Comparison of ENCODE assay signal across 24 mouse cellular contexts in the genomic region with DNA sequence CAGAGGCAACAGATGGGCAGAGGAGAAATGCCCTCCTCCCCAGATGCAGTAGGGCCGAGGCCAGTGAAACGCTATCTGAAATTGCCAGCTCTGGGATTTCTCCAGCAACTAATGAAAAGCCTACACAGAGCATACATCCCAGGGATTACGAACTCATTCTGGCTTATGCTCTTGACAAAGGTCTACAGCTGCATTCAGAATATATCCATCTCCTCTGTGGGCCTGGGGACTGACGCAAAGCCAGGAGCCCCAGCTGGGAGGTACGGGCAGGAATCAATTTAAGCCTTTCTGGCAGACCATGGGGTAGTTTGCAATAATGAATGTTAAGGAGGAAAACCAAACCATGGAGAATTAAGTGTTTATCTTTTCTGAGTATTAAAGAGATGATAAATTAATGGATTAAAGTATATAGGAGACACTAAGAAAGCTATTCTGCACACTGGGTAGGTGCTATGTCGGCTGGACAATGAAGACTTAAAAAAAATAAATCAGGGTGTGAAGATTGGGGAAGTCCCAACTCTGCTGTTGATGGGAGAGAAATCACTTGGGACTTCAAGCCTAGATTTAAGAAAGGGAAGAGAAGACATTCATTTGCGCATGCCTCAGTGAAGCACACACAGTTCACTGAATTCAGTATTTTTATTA.
DNase-seq lines count a peak whose midpoint lies in the region; ATAC-seq and TF ChIP-seq lines count a peak whose summit lies in the region.
"Had no signal": no experiment of that assay in that cellular context is flagged by ENCODE, and none has a peak within 500 bp of the region (broad histone marks: within the 10 kb centered on the region; RNA-seq: fewer than 3 reads in every experiment).

No protein-coding gene starts in this region.

- 0 out of 2 replicates have a peak, but pooled peaks have one; percentile 62 for ATAC-seq in embryonic facial prominence, embryonic 14.5 days (ENCODE audit: low read depth)
- peak; percentile 60 for ATAC-seq in hindbrain, embryonic 14.5 days (ENCODE audit: low FRiP score)
- peak; percentile 75 for ATAC-seq in midbrain, embryonic 16.5 days
- ATAC-seq: CD4-positive, CD25-positive, alpha-beta regulatory T cell, adult 4 months had no signal

- no peak for TF ChIP-seq RAD21 in CH12.LX (IDR thresholded peaks at IDR 0.05; ENCODE audit: low read depth, low read length)

- dilution Hi-C loops in CH12.LX (cut with MboI; ENCODE audit: extremely low pct_ligation_motif_present, extremely low pct_unique_long_range_greater_than_20kb, low sequenced_read_pairs), result no loop called here

- WGBS in embryonic facial prominence, embryonic 14.5 days, result 77% methylated on average over 7 of the region's 7 CpGs
- WGBS in embryonic facial prominence, embryonic 10.5 days, result 88% methylated on average over 7 of the region's 7 CpGs
- 31% methylated on average over 7 of the region's 7 CpGs for WGBS in hindbrain, embryonic 14.5 days
- 25% methylated on average over 7 of the region's 7 CpGs for WGBS in midbrain, embryonic 16.5 days

- no peak overlapping the region for H3K9ac ChIP-seq in embryonic facial prominence, embryonic 14.5 days (ENCODE audit: low read depth, low read length)
- no peak overlapping the region for H3K9ac ChIP-seq in CH12.LX (ENCODE audit: insufficient read depth, low read depth)
- no peak overlapping the region for H3K9ac ChIP-seq in hindbrain, embryonic 14.5 days
- H3K9ac ChIP-seq in midbrain, embryonic 16.5 days (ENCODE audit: low read depth, low read length), result no peak overlapping the region
- H3K9ac ChIP-seq: embryonic facial prominence, embryonic 12.5 days; liver, embryonic 14.5 days; lung, embryonic 15.5 days had no signal

- DNase-seq in embryonic facial prominence, embryonic 14.5 days (ENCODE audit: low spot score), result no peak
- DNase-seq in embryonic facial prominence, embryonic 10.5 days (ENCODE audit: low spot score), result no peak
- peak; percentile 24 for DNase-seq in CH12.LX (ENCODE audit: extremely low read depth)
- DNase-seq in hindbrain, embryonic 14.5 days (ENCODE audit: low spot score), result no peak
- no peak for DNase-seq in right cerebral cortex, postnatal 10 days (ENCODE audit: low spot score in 2 of 2)
- no peak for DNase-seq in lung, postnatal 10 days
- DNase-seq: adrenal gland, postnatal 25 days; cerebellum, adult 18-20 months; gastrocnemius, adult 2 months; heart, postnatal 10 days; kidney, adult 18-20 months; kidney, postnatal 10 days; retina, postnatal 1 day; right cerebral cortex, postnatal 4 days; thymus, postnatal 14 days had no signal

- H3K4me3 ChIP-seq in embryonic facial prominence, embryonic 14.5 days (ENCODE audit: low read depth, low read length), result no peak overlapping the region
- H3K4me3 ChIP-seq in embryonic facial prominence, embryonic 10.5 days, result no peak overlapping the region
- H3K4me3 ChIP-seq in CH12.LX (replicated peaks in 1 of 3; ENCODE audit: low read depth in 2 of 3, low read length in 2 of 3, poor library complexity in 1 of 3), result no peak overlapping the region
- no peak overlapping the region for H3K4me3 ChIP-seq in hindbrain, embryonic 14.5 days (replicated peaks; ENCODE audit: low read length)
- H3K4me3 ChIP-seq in midbrain, embryonic 16.5 days (ENCODE audit: low read depth, low read length), result no peak overlapping the region
- H3K4me3 ChIP-seq: embryonic facial prominence, embryonic 12.5 days; gastrocnemius, adult 2 months; heart, embryonic 10.5 days; lung, embryonic 15.5 days had no signal

- no peaks in the 10 kb centered on the region for H3K4me1 ChIP-seq in embryonic facial prominence, embryonic 14.5 days (ENCODE audit: control insufficient read depth, insufficient read depth, low read length)
- H3K4me1 ChIP-seq in embryonic facial prominence, embryonic 10.5 days, result no peaks in the 10 kb centered on the region
- H3K4me1 ChIP-seq in CH12.LX (ENCODE audit: control insufficient read depth in 1 of 2, insufficient read depth in 2 of 2), result peaks cover 0 to 26% of the 10 kb centered on the region in 2 experiments; a peak in 3 of 4 replicates
- H3K4me1 ChIP-seq in hindbrain, embryonic 14.5 days (replicated peaks; ENCODE audit: control insufficient read depth, insufficient read depth, low read length), result peaks cover 3% of the 10 kb centered on the region
- peaks cover 1% of the 10 kb centered on the region for H3K4me1 ChIP-seq in midbrain, embryonic 16.5 days (ENCODE audit: control insufficient read depth, insufficient read depth, low read length)
- H3K4me1 ChIP-seq: embryonic facial prominence, embryonic 12.5 days; heart, embryonic 10.5 days; lung, embryonic 15.5 days had no signal

- 0 out of 2 replicates have a peak, but pooled peaks cover 5% of the 10 kb centered on the region for H3K9me3 ChIP-seq in embryonic facial prominence, embryonic 14.5 days (ENCODE audit: control insufficient read depth, low read length)
- no peaks in the 10 kb centered on the region for H3K9me3 ChIP-seq in embryonic facial prominence, embryonic 10.5 days
- no peaks in the 10 kb centered on the region for H3K9me3 ChIP-seq in CH12.LX (replicated peaks; ENCODE audit: low read length)
- no peaks in the 10 kb centered on the region for H3K9me3 ChIP-seq in hindbrain, embryonic 14.5 days (ENCODE audit: control insufficient read depth, low read length)
- H3K9me3 ChIP-seq in midbrain, embryonic 16.5 days (replicated peaks; ENCODE audit: control insufficient read depth, low read length, poor library complexity, severe bottlenecking), result peaks cover 6% of the 10 kb centered on the region; the same call in 1 of the 2 replicates
- H3K9me3 ChIP-seq: embryonic facial prominence, embryonic 12.5 days; heart, embryonic 10.5 days; lung, embryonic 15.5 days had no signal

- TF ChIP-seq EP300 in CH12.LX (IDR thresholded peaks at IDR 0.05; ENCODE audit: low read length), result no peak

- no peaks in the 10 kb centered on the region for H3K27me3 ChIP-seq in embryonic facial prominence, embryonic 14.5 days (replicated peaks; ENCODE audit: control insufficient read depth, insufficient read depth, low read length)
- H3K27me3 ChIP-seq in embryonic facial prominence, embryonic 10.5 days (replicated peaks; ENCODE audit: low read depth, poor library complexity, severe bottlenecking), result no peaks in the 10 kb centered on the region
- no peaks in the 10 kb centered on the region for H3K27me3 ChIP-seq in CH12.LX (replicated peaks)
- no peaks in the 10 kb centered on the region for H3K27me3 ChIP-seq in hindbrain, embryonic 14.5 days (ENCODE audit: control insufficient read depth, insufficient read depth, low read length)
- H3K27me3 ChIP-seq in midbrain, embryonic 16.5 days (ENCODE audit: control insufficient read depth, insufficient read depth, low read depth, low read length), result no peaks in the 10 kb centered on the region
- H3K27me3 ChIP-seq: embryonic facial prominence, embryonic 12.5 days; lung, embryonic 15.5 days had no signal

- no peak for TF ChIP-seq POLR2A in CH12.LX (IDR thresholded peaks at IDR 0.05; ENCODE audit: low read depth, low read length)

- no peaks in the 10 kb centered on the region for H3K79me2 ChIP-seq in CH12.LX (replicated peaks; ENCODE audit: control insufficient read depth, extremely low read depth, insufficient read depth, poor library complexity, severe bottlenecking)

- in situ Hi-C loops in CH12.LX (cut with MboI; ENCODE audit: low pct_ligation_motif_present, low pct_unique_long_range_greater_than_20kb, low sequenced_read_pairs), result no loop called here

- no peak for TF ChIP-seq CTCF in CH12.LX (conservative IDR thresholded peaks at IDR 0.05 in 1 of 2, IDR thresholded peaks at IDR 0.05 in 1 of 2; ENCODE audit: low read depth in 2 of 2, low read length in 2 of 2)

- H3K27ac ChIP-seq in embryonic facial prominence, embryonic 14.5 days (replicated peaks; ENCODE audit: low read depth, low read length), result no peak overlapping the region
- H3K27ac ChIP-seq in embryonic facial prominence, embryonic 10.5 days (replicated peaks), result no peak overlapping the region
- H3K27ac ChIP-seq in CH12.LX (ENCODE audit: insufficient read depth, low read depth), result no peak overlapping the region
- H3K27ac ChIP-seq in hindbrain, embryonic 14.5 days, result 0 out of 2 replicates have a peak overlapping the region, but pooled peaks have one; percentile 17
- H3K27ac ChIP-seq in midbrain, embryonic 16.5 days (ENCODE audit: low read length), result no peak overlapping the region
- H3K27ac ChIP-seq: embryonic facial prominence, embryonic 12.5 days; gastrocnemius, adult 2 months; heart, embryonic 10.5 days; liver, embryonic 14.5 days; lung, embryonic 15.5 days; macrophage; stomach, postnatal 0 days had no signal

- no peaks in the 10 kb centered on the region for H3K36me3 ChIP-seq in embryonic facial prominence, embryonic 14.5 days (ENCODE audit: control insufficient read depth, insufficient read depth, low read length)
- no peaks in the 10 kb centered on the region for H3K36me3 ChIP-seq in embryonic facial prominence, embryonic 10.5 days (replicated peaks)
- no peaks in the 10 kb centered on the region for H3K36me3 ChIP-seq in CH12.LX (replicated peaks in 1 of 2; ENCODE audit: control insufficient read depth in 1 of 2, insufficient read depth in 1 of 2, low read length in 1 of 2)
- H3K36me3 ChIP-seq in hindbrain, embryonic 14.5 days (replicated peaks; ENCODE audit: control insufficient read depth, insufficient read depth), result no peaks in the 10 kb centered on the region
- no peaks in the 10 kb centered on the region for H3K36me3 ChIP-seq in midbrain, embryonic 16.5 days (ENCODE audit: control insufficient read depth, insufficient read depth, low read length)
- H3K36me3 ChIP-seq: embryonic facial prominence, embryonic 12.5 days; G1E; heart, embryonic 10.5 days; lung, embryonic 15.5 days had no signal

- no peak overlapping the region for H3K4me2 ChIP-seq in embryonic facial prominence, embryonic 14.5 days (ENCODE audit: low read depth, low read length)
- H3K4me2 ChIP-seq in CH12.LX (ENCODE audit: insufficient read depth, low read depth, poor library complexity, severe bottlenecking), result peak overlapping the region; percentile 6; the same call in 1 of the 2 replicates
- no peak overlapping the region for H3K4me2 ChIP-seq in hindbrain, embryonic 14.5 days (replicated peaks)
- no peak overlapping the region for H3K4me2 ChIP-seq in midbrain, embryonic 16.5 days (ENCODE audit: low read length)
- H3K4me2 ChIP-seq: embryonic facial prominence, embryonic 12.5 days; lung, embryonic 15.5 days had no signal

TF ChIP-seq in CH12.LX, 34 proteins besides CTCF, POLR2A, EP300 and RAD21 (continues in another document):
- no peak for TF ChIP-seq TCF12 (IDR thresholded peaks at IDR 0.05; ENCODE audit: low read depth, low read length)
- no peak for TF ChIP-seq ZMIZ1 (IDR thresholded peaks at IDR 0.05; ENCODE audit: low read depth, low read length)
- TF ChIP-seq NELFE (IDR thresholded peaks at IDR 0.05; ENCODE audit: low read depth, low read length), result no peak
- no peak for TF ChIP-seq JUN (IDR thresholded peaks at IDR 0.05; ENCODE audit: insufficient read depth, low read depth, low read length)
- peak; percentile 66 for TF ChIP-seq NRF1 (IDR thresholded peaks at IDR 0.05; ENCODE audit: low read depth, low read length)
- no peak for TF ChIP-seq ZC3H11A (IDR thresholded peaks at IDR 0.05; ENCODE audit: low read depth, low read length)
- TF ChIP-seq USF1 (IDR thresholded peaks at IDR 0.05; ENCODE audit: low read depth, low read length), result no peak
- no peak for TF ChIP-seq MAFK (IDR thresholded peaks at IDR 0.05; ENCODE audit: insufficient replicate concordance, low read length)
- TF ChIP-seq IRF4 (IDR thresholded peaks at IDR 0.05; ENCODE audit: low read depth, low read length), result no peak
